Mouse (Mus musculus) spleen, adult 2 months (tissue): ENCODE measurements around the gene Gm9639.
"Not testable (repeated sequence)": the region's sequence is repeated elsewhere in the genome, so short reads cannot be mapped to it uniquely, and the experiment has no call there.

Source experiments
- CTCF ChIP-seq: fragments of 200-500 bp; IDR thresholded peaks from 2 replicates; pipeline ENCODE4 v1.5.1; 2011; ENCODE audit warnings: mild to moderate bottlenecking, inconsistent platforms; ENCODE audit not compliant: insufficient read depth, insufficient read length, insufficient replicate concordance; ENCODE audit errors: extremely low read depth
- POLR2A ChIP-seq: fragments of 200-500 bp; IDR thresholded peaks from 2 replicates; pipeline ENCODE4 v1.6.1; 2011; ENCODE audit warnings: low read depth, low read length, inconsistent platforms

DNA sequence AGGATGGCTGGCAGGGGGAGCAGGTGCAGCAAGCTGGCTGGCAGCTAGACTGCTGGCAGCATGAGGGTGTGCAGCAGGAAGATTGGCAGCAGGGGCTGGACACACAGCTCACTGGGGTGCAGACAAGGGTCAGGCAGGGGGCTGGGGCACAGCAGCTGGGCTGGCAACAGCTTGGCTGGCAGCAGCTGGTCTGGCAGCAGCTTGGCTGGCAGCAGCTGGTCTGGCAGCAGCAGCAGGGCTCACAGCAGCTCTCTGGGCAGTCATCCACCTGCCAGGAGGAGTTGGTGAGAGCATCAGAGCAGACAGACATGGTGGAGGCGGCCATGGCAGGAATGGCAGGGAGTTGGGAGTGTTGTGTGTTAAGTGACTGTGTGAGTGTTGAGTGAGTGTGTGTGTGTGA, 7.0 kb downstream of the Gm9639 start, which contains the start of gene Gm7137:
- TF ChIP-seq CTCF, POLR2A: not testable (repeated sequence)
